Mouse (Mus musculus): ENCODE results near the gene Sepsecs.

Sepsecs gene

DNA sequence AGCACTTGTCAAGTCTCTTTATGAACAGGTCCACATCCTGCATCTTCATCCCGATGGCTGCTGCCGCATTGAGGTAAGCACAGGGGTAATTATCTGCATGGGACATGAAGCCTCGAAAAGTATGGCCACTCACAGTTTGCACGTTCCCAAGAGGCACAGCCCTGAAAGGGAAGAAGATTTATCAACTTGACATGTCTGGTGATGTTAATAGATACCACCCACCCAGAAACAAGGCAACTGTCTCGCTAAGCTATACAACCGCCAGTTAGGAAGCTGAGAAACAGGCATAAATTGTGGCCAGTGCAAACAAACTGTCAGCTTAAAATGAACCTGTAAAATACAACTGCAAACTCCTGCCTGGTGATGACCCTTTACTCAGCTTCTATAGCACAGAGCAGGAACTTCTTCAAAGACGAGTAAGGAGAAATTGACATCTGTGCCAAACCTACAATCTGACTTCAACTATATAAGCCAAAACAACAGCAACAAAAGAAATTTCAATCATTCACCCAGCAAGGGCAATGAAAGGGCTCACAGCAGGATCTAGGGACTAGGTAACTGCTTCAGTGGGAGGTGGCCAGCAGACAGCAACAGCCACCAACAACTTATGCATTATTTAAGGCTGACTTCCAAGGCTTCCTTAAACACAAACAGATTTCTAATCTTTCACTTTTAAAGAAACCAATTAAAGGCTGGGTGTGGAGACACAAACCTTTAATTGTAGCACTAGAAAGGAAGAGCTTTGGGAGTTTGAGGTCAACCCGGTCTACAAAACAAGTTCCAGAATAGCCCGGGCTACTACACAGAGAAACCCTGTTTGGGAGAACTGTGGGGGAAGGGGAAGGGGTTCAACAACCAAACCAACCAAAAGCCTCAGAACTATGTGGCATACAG is 25.3 kb downstream of the Sepsecs start:
- no peak for DNase-seq

DNA sequence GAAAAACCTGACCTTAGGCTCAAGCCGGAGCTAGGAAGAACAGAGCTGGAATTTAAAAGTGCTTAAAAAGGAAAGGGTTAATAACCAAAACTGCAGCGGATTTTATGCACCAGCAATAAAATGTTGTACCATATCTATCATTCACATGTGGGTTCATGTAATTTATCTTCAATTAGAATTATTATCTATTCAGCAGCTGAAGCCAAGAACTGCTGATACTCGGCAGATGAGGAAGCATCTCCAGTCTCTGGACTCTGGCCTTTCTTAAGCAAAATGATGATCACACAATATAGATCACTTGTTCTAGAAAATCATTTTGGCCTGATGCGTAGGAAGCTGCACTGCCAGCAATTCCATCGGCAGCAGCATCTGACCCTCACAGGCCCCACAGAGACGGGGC is 27.8 kb downstream of the Sepsecs start:
- DNase-seq, result no peak

DNA sequence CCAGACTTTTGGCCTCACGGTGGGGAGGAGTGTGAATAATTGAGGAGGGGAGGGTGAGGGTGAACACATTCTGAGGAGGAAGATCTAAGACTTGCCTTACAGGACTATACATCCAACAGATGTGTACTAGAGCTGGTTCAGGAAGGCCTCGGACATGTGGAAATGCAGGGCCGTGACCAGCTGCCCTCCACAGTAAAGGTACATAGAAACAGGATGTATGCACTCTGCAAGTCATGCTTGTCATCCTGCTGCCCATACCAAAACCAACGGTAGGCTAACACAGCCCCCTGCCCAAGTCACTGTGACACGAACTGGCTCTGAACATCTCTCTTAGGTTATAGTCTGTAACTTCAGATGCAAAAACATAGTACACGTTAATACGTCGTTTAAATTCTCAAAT is 30.6 kb downstream of the Sepsecs start:
- DNase-seq, result no peak

DNA sequence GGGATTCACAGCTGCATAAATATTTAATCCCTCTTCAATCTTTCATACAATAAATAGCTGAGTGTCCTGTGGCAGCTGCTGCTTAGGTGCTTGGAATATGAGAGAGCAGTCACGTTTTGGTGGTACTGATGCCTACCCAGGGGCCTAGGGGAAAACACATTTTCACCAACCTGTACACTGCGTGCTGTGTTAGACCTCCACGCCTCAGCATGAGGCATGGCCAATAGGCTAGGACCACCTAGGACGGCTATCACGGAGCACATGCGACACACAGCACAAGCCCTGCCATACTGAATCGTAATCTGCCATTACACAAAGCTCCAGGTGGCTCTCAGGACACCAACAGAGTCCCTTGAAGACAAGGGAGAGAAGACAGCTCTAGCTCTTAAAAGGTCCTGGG is 31.5 kb downstream of the Sepsecs start:
- DNase-seq, result no peak

- no peak for DNase-seq
These were observed 32.6 kb downstream of the Sepsecs start for GRCm38 (mm10) chr5:52636923-52637322.

GRCm38 (mm10) chr5:52636025-52636755 is 33.3 kb downstream of the Sepsecs start:
- DNase-seq, result no peak

DNA sequence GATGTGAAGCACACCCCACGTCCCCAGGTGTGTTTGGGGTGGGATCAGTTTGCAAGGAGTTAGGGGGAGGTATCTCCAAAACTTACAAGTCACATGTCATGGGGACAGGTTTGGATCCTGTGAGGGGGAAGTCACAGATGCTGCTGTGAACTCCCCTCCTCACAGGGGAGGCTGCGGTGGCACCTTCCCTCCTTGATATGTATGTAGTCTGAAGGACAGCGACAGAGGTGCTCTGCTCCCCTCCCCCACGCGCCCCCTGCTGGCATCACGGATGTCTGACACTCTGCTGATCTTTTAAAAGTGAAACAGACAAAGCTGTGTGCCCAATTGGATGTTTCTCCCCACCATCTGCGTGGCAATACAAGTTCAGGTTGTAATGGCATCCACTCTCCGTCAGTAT is 35.5 kb downstream of the Sepsecs start:
- DNase-seq, result peak; percentile 80

DNA sequence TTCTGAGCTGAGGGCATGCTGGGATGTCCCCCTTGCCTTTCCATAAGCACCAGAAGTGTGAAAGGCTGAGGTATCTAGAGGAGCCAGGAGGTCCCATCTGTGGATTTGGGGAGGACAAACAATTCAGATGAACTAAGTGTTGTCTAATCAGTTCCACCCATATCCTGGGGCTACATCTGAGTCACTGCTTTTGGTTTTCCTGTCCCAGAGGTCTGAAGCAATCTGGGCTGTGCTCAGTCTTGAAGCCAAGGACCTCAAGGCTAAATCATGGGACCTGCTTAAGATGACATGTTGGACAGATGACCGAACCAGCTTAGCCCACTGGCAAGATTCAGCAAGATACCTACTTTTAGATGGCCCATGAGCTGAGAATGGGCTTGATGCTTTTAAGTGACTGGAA is 39.0 kb downstream of the Sepsecs start:
- DNase-seq, result no peak

GRCm38 (mm10) chr5:52629214-52629613 is 40.3 kb downstream of the Sepsecs start:
- no peak for DNase-seq

- DNase-seq, result peak; percentile 56 to 57
These were observed 40.7 kb downstream of the Sepsecs start for GRCm38 (mm10) chr5:52628783-52629182.

- no peak for DNase-seq
These were observed 41.8 kb downstream of the Sepsecs start for GRCm38 (mm10) chr5:52627713-52628112.

DNA sequence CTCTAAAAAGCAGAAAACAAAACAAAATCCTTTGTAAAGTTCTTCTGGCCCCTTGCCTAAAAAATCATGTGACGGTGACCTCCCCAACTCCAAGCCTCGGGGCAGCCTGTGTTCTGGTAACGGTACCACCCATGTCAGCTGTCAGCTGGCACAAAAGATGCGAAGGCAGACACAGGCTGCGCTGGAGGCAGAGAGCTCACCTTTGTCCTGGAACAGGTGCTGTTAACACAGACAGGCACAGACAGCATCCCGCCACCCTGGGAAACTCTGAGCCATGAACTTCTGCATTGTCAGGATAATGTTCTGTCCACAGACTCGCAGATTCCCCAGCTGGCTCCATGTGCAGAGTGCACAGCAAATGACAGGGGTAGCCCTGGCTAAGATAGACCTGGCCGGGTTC is 43.4 kb downstream of the Sepsecs start:
- no peak for DNase-seq

DNA sequence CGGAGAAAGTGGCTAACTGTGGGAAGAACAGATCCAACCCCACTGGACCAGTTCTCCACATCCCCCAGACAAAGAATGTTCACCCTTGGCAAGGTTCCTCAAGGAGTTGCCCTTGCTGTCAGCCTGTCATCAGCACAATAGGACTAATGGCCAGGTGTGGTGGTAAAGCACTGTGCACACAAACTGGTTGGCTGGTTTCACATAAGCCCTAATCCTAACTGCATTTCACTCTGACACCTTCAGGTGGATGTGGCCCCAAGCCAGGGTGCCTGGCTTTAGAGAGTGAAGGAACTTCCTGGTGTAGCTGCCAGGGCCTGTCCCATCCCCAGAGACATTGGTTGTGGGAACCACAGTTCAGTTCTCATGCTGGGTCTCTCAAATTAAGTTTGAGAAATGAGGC is 44.6 kb downstream of the Sepsecs start:
- no peak for DNase-seq

GRCm38 (mm10) chr5:52623099-52623498 is 46.4 kb downstream of the Sepsecs start:
- no peak for DNase-seq

DNA sequence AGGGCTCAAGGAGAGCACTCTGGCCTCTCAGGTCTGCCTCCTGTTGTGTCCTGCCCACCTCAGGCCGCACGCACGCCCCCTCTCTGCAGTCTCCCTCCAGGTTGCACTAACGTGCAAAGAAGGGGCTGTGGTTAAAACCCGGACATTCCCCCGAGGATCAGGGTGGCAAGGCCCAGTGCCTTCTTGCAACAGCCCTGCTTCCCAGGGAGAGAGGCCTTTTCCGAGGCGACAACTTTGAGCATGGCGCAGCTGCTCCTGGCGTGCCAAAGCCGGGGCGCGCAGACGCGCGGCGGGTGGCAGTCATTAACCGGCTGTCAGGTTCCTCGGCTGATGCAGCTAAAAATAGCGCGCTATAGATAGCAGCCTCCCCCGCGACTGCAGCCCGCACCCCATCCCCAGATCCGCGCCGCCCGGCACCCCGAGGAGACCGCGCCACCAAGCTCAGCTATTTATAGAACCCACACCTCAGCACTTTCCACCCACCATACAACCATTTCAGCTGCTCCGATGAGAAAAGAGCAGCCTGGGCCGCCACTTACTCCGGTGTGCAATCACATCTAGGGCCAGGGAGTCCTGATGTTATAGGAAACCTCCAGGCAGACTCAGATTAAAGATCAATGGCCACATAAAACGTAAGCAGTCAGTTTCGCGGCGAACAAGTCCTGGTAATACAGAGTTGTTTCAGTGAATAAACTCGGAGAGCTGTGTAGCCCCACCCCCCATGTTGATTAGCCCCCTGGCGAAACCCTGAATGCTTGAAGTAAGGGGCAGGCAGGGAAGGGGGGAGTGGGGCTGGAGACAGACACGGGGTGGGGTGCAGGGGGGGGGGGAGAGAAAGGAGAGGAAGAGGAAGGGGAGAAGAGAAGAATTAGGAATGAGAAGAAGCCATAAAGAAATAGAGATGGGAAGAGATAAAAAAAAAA is 50.9 kb downstream of the Sepsecs start:
- DNase-seq, result peak; percentile 48 to 67

DNA sequence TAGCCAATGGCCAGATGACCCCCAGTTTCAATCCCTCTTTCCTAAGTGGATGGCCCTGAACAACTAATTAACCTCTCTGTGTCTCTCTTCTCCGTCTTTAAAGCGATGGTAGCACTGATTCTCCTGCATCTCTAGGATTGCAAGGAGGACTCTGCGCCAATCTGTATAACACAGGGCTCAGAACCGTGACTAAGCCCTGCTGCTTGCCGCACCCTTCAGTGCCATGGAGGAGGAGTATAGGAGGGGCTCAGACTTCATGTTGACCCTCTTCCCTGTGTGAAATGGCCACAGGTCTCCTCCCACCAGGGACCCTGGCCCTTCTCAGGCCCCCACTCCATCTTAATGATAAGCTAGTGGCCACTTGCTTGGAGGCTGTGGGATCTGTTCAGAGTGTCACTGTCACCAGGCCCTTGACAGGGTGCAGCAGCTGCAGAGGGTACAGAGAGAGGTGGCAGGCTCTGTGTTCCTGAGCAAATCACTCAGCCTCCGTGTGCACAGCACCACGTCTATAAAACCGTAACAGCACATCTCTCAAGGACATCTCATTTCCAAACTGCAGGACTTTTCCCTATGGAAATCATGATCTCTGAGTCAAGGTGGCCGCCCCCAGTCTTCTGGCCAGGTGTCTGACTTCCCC is 51.7 kb downstream of the Sepsecs start:
- DNase-seq, result no peak

GRCm38 (mm10) chr5:52616549-52616948 is 53.0 kb downstream of the Sepsecs start:
- DNase-seq, result peak; percentile 49 to 62

GRCm38 (mm10) chr5:52615421-52615820 is 54.1 kb downstream of the Sepsecs start:
- no peak for DNase-seq

- no peak for DNase-seq
These were observed 54.8 kb downstream of the Sepsecs start for GRCm38 (mm10) chr5:52614686-52615085.

GRCm38 (mm10) chr5:52612776-52613175 is 56.7 kb downstream of the Sepsecs start:
- no peak for DNase-seq

- no peak for DNase-seq
These were observed 58.1 kb downstream of the Sepsecs start for GRCm38 (mm10) chr5:52611315-52611895.

- no peak for DNase-seq
These were observed 59.2 kb downstream of the Sepsecs start for GRCm38 (mm10) chr5:52610306-52610705.

Measured in kidney, postnatal 4 days (tissue).